Mouse (Mus musculus) midbrain, embryonic 16.5 days (tissue): Measurements from ENCODE around the gene Tmem200c. TPM values are rescaled to one million over a fixed set of nuclear protein-coding genes. Genes with fewer than 3 reads are reported as not detected.

Experiments
- ATAC-seq: fragments of 200-750 bp; cut with Nextera tagmentation; 2 replicates; pipeline ENCODE4 v1.8.0; 2017; ENCODE audit warnings: moderate TSS enrichment
- H3K27ac ChIP-seq: fragments of 300-500 bp; sonication (generic); 2 replicates; pipeline ENCODE4 v1.5.1; 2014; ENCODE audit warnings: mild to moderate bottlenecking, low read length, mixed read lengths
- H3K27me3 ChIP-seq: fragments of 300-500 bp; sonication (generic); 2 replicates; pipeline ENCODE4 v1.6.1; 2014; ENCODE audit warnings: low read depth, low read length, mixed read lengths; ENCODE audit not compliant: control insufficient read depth, insufficient read depth
- H3K36me3 ChIP-seq: fragments of 300-500 bp; sonication (generic); 2 replicates; pipeline ENCODE4 v1.6.1; 2014; ENCODE audit warnings: mild to moderate bottlenecking, low read length, moderate library complexity, mixed read lengths; ENCODE audit not compliant: control insufficient read depth, insufficient read depth
- H3K4me1 ChIP-seq: fragments of 300-500 bp; sonication (generic); 2 replicates; pipeline ENCODE4 v1.6.1; 2014; ENCODE audit warnings: mild to moderate bottlenecking, low read length, mixed read lengths; ENCODE audit not compliant: control insufficient read depth, insufficient read depth
- H3K4me2 ChIP-seq: fragments of 300-500 bp; sonication (generic); 2 replicates; pipeline ENCODE4 v1.6.1; 2014; ENCODE audit warnings: mild to moderate bottlenecking, low read length, mixed read lengths
- H3K4me3 ChIP-seq: fragments of 300-500 bp; sonication (generic); 2 replicates; pipeline ENCODE4 v1.5.1; 2014; ENCODE audit warnings: low read depth, mild to moderate bottlenecking, low read length, moderate library complexity, mixed read lengths
- H3K9ac ChIP-seq: fragments of 300-500 bp; sonication (generic); 2 replicates; pipeline ENCODE4 v1.6.1; 2014; ENCODE audit warnings: low read depth, low read length, mixed read lengths
- H3K9me3 ChIP-seq: fragments of 300-500 bp; sonication (generic); replicated peaks from 2 replicates; pipeline ENCODE4 v1.6.1; 2014; ENCODE audit warnings: mild to moderate bottlenecking, low read length, mixed read lengths; ENCODE audit not compliant: control insufficient read depth, poor library complexity, severe bottlenecking
- WGBS: fragments of 180-500 bp; shearing (Covaris S2); extraction: QIAGEN DNeasy Blood & Tissue Kit; methylation state at CpG from one replicate; pipeline ENCODE4 v1.1.7; 2014; 5-methylcytosine and 5-hydroxymethylcytosine counted together
- polyA plus RNA-seq: library from polyadenylated mRNA; unstranded; fragments of >200 nt; fragmentation: Nextera tagmentation; extraction: Ambion mirVana; gene quantifications from 2 replicates; pipeline ENCODE4 v1.2.1, GENCODE M21; 2015

Gene Tmem200c
- polyA plus RNA-seq, 1 experiment from 2014 or later, result 3.1 TPM

DNA sequence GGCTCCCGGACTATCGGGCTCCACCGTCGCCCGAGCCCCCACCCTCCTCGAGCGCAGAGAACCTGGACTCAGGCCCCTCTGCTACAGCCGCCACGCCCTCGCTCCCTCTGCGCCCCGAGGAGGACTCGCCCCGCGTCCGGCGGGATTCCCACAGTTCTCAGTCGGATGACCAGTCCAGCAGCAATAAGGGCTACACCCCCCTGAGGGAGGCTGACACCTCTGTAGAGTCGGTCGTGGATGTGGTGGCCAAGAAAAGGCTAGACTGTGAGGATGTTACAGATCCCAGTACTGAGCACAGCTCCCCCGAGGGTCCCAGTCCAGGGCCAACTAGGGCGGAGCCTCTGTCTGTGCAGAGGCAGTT, 15.4 kb downstream of the Tmem200c start:
- Histone ChIP-seq H3K9me3 (no peaks in the 10 kb centered on the region), H3K27me3 (peaks cover 5% of the 10 kb centered on the region; the same call in 1 of the 2 replicates), H3K4me1 (peaks cover 24% of the 10 kb centered on the region), H3K4me3 (peak overlapping the region; percentile 55), H3K9ac (peak overlapping the region; percentile 76), H3K4me2 (peak overlapping the region; percentile 96), H3K27ac (no peak overlapping the region), H3K36me3 (no peaks in the 10 kb centered on the region)
- ATAC-seq, result peak; percentile 19
- 5% methylated on average over 20 of the region's 22 CpGs for WGBS

DNA sequence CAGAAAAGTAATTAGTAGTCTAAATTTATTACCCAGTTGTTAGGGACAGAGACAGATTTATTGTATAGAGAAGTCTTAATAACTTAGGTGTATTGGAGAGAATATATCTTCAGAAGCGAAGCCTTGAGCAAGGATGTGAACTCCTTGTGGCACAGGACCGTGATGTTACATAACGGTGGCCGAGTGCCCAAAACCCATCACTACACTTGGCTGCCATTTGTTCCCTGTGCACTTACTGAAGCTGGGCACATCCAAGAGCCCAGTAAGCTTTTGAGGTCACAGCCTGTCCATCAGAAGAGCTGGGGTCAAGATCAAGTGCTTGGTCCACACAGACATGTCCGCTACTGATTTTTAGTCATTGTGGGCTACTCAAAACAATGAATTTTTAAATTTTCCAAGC, 19.5 kb downstream of the Tmem200c start:
- no peaks in the 10 kb centered on the region for H3K9me3 ChIP-seq
- peaks cover 9% of the 10 kb centered on the region for H3K4me1 ChIP-seq
- no peak overlapping the region for H3K27ac ChIP-seq
- 86% methylated on average over 5 of the region's 5 CpGs for WGBS
- no peaks in the 10 kb centered on the region for H3K27me3 ChIP-seq
- no peak overlapping the region for H3K9ac ChIP-seq
- H3K4me2 ChIP-seq, result no peak overlapping the region
- no peak for ATAC-seq
- no peaks in the 10 kb centered on the region for H3K36me3 ChIP-seq
- H3K4me3 ChIP-seq, result no peak overlapping the region

DNA sequence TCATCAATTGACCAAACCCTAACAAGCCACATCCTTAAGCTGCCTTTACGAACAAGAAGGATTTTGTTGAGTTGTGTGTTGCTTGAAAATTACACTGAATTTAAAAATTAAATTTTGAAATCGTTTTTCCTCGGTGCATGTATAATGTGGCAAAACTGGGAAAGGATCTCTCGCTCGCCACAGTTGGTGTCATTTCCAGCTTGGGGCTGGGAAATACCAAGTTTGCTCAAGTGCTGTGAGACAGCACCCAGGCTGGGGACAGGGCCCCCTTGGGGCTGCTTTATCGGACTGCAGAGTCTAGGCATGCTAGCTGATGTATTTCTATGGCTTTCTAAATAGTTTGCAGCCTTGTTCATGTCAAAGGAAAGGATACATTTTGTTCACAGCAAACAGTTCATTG, 22.3 kb downstream of the Tmem200c start:
- Histone ChIP-seq H3K4me2 (no peak overlapping the region), H3K9me3 (no peaks in the 10 kb centered on the region), H3K9ac (no peak overlapping the region), H3K27me3 (no peaks in the 10 kb centered on the region), H3K4me1 (peaks cover 6% of the 10 kb centered on the region; the same call in 1 of the 2 replicates), H3K4me3 (no peak overlapping the region), H3K36me3 (no peaks in the 10 kb centered on the region), H3K27ac (no peak overlapping the region)
- 87% methylated on average over 6 of the region's 6 CpGs for WGBS
- no peak for ATAC-seq

DNA sequence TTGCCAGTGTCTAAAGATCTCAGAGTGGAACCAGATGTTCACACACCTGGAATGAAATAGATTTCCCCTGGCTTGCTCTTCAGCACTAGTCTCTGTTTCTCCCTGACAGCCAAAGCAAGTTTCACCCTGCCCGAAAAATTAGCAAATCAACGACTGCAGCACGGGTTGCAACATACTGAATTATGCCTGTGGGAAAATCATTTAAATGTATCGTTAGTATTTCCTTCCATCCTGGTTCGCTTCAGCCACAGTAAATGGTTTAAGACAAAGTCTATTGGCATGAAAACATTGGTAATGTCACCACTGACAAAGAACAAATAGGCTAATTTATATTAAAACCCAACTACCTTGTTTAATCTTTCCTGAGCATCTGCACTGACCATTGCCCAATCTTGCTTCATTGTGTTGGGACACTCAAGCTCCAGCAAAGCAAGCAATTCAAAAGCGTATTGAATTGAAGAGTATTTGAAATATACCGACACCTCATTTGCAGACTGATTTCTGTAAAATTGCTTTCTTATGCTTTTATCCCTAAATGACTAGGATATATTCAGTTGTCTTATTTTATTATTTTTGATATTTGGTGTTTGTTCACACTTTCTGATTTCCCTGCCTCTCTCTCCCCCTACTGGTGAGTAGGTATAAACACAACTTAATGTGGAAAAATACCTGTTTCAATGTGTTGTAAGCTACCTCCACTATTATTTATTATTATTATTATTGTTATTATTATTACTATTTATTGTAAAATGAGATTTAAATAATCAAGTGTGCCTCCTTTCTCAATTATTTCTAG, 25.9 kb downstream of the Tmem200c start:
- WGBS, result 64% methylated on average over 7 of the region's 7 CpGs

DNA sequence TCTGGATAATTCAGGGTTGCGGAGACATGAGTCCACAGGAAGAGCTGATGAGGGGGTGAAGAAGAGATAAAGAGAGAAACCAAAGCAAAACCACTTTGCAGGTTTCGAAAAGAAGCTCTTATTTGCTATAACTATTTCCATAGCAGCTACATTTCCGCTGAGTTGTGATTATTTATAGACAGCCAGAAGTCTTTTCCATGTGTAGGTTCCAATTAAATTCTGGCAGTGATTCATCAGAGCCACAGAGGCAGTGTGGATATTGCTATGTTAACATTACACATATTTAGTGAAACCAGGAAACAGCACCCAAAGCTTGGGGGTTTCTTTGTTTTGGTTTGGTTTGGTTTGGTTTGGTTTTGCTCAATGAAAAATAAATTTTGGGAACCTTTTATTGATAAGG, 37.8 kb downstream of the Tmem200c start:
- no peak for ATAC-seq
- H3K9ac ChIP-seq, result no peak overlapping the region
- H3K27me3 ChIP-seq, result no peaks in the 10 kb centered on the region
- H3K4me3 ChIP-seq, result no peak overlapping the region
- no peak overlapping the region for H3K4me2 ChIP-seq
- H3K9me3 ChIP-seq, result no peaks in the 10 kb centered on the region
- 89% methylated on average over 3 of the region's 3 CpGs for WGBS
- no peaks in the 10 kb centered on the region for H3K36me3 ChIP-seq
- H3K27ac ChIP-seq, result no peak overlapping the region
- no peaks in the 10 kb centered on the region for H3K4me1 ChIP-seq

More for the DNA sequence above, 25.9 kb downstream of the Tmem200c start:
- Histone ChIP-seq H3K4me2 (no peak overlapping the region), H3K36me3 (no peaks in the 10 kb centered on the region), H3K9ac (no peak overlapping the region), H3K27me3 (no peaks in the 10 kb centered on the region), H3K9me3 (no peaks in the 10 kb centered on the region), H3K27ac (no peak overlapping the region), H3K4me1 (peaks cover 4% of the 10 kb centered on the region; the same call in 1 of the 2 replicates), H3K4me3 (no peak overlapping the region)
- ATAC-seq, result no peak

DNA sequence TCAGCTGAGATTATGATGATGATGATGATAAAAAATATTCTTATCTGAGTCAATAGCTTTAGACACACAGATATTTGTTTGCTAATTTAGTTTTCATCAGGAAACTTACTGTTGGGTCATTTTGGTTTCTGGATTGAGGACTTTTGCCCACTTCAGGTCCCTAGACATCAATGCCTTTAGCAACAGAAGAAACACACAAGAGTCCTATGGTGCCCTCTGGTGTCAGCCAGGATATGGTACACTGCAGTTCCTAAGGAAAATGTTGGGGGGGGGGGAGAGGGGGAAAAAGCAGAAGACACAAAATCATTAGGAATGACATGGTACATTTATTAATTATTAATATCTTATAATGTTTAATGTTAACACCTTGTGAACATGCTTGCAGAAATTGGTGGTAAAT, 42.0 kb downstream of the Tmem200c start:
- Histone ChIP-seq H3K4me1 (no peaks in the 10 kb centered on the region), H3K9me3 (no peaks in the 10 kb centered on the region), H3K4me2 (no peak overlapping the region)

DNA sequence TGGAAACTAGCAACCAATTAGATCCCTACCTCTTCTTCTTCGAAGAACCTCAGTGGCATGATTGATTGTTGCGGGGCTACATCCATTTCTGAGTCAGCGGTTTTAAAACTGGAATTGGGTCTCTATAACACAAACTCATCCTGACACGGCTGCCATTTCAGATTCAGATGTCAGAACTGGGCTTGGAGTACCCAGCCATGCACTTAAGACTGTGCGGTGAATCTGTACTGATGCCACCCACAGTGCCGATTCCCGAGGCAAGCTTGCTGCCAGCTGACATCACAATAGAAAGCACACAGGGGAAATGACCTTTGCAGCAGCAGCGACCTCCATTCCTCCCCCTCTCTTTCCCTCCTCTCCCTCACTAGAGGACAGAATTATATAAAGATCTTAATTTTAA, 47.6 kb downstream of the Tmem200c start:
- WGBS, result 42% methylated on average over 8 of the region's 8 CpGs
- no peaks in the 10 kb centered on the region for H3K27me3 ChIP-seq

More for the DNA sequence above, 42.0 kb downstream of the Tmem200c start:
- Histone ChIP-seq H3K4me3 (no peak overlapping the region), H3K36me3 (no peaks in the 10 kb centered on the region), H3K27ac (no peak overlapping the region), H3K27me3 (no peaks in the 10 kb centered on the region), H3K9ac (no peak overlapping the region)
- no peak for ATAC-seq

DNA sequence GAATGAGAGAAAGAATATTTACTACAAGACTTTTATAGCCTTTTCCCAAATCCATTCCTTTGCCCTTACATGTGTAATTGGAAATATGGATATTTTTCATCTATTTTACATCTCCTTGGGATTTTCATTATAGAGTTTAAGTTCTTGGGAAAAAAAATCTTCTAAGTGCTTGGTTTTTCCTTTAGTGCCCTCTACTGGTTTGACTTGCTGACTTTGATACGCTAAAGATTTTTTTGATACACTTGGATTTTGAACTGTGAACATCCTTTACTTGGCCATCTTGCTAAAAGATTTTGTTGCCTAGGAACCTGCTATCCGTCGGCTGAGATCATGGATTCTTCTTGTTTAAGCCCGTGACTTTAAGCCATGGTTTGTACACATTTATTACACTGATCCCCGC, 48.8 kb downstream of the Tmem200c start:
- WGBS, result 69% methylated on average over 5 of the region's 5 CpGs
- H3K9me3 ChIP-seq, result no peaks in the 10 kb centered on the region
- H3K27me3 ChIP-seq, result no peaks in the 10 kb centered on the region
- ATAC-seq, result no peak
- H3K27ac ChIP-seq, result no peak overlapping the region
- no peak overlapping the region for H3K4me2 ChIP-seq
- H3K36me3 ChIP-seq, result no peaks in the 10 kb centered on the region
- no peak overlapping the region for H3K4me3 ChIP-seq
- H3K9ac ChIP-seq, result no peak overlapping the region
- 0 out of 2 replicates have a peak, but pooled peaks cover 4% of the 10 kb centered on the region for H3K4me1 ChIP-seq

More for the DNA sequence above, 47.6 kb downstream of the Tmem200c start:
- Histone ChIP-seq H3K27ac (no peak overlapping the region), H3K9ac (no peak overlapping the region), H3K9me3 (no peaks in the 10 kb centered on the region), H3K36me3 (no peaks in the 10 kb centered on the region), H3K4me2 (no peak overlapping the region), H3K4me3 (no peak overlapping the region), H3K4me1 (0 out of 2 replicates have a peak, but pooled peaks cover 4% of the 10 kb centered on the region)
- ATAC-seq, result no peak

DNA sequence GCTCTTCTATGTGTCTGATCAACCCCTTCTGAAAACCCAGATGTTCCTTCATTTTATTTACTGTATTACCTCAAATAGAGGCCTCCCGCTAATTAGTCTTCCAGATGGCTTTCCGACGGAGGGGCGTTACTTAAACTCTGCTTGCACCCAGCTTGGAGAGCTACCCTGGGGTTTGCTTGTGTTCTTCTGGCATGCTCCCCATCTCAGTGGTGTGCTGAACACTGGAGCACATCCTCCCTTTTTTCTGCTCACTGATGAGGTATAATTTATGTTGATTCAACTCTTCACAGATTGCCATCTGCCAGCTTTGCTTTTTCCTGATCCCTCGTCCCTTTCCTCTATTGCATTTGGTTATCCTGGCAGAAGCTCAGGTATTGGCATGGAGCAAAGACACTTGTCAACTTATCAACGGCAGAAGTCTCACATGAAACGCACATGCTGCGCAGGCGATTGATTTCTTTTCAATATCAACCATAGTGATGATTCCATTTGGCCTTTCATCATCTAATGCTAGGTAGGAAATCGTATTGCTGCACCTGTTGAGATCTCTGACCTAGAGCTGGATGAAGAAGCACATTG, 49.6 kb downstream of the Tmem200c start:
- 80% methylated on average over 10 of the region's 10 CpGs for WGBS
- no peak for ATAC-seq
- no peaks in the 10 kb centered on the region for H3K9me3 ChIP-seq
- H3K9ac ChIP-seq, result no peak overlapping the region
- H3K4me1 ChIP-seq, result 0 out of 2 replicates have a peak, but pooled peaks cover 4% of the 10 kb centered on the region
- no peak overlapping the region for H3K4me3 ChIP-seq
- H3K27me3 ChIP-seq, result no peaks in the 10 kb centered on the region
- no peak overlapping the region for H3K4me2 ChIP-seq
- H3K27ac ChIP-seq, result no peak overlapping the region
- no peaks in the 10 kb centered on the region for H3K36me3 ChIP-seq
